Mouse (Mus musculus) heart, adult 2 months (tissue): Measurements from ENCODE around the gene Gm3285.

Experiments
- CTCF ChIP-seq: fragments of 200-600 bp; IDR thresholded peaks from 2 replicates; pipeline ENCODE4 v1.8.1; 2022; ENCODE audit warnings: antibody characterized with exemption, mild to moderate bottlenecking, moderate library complexity
- EP300 ChIP-seq: fragments of 200-500 bp; IDR thresholded peaks from 2 replicates; pipeline ENCODE4 v1.6.1; 2011; ENCODE audit warnings: low read depth, low read length, control low read depth; ENCODE audit not compliant: insufficient read depth
- POLR2A ChIP-seq: fragments of 200-500 bp; IDR thresholded peaks from 2 replicates; pipeline ENCODE4 v1.6.1; 2011; ENCODE audit warnings: mild to moderate bottlenecking, low read depth, low read length, control low read depth; ENCODE audit not compliant: insufficient read depth

GRCm38 (mm10) chr10:77880305-77880704 lies 18.5 kb downstream of the Gm3285 start:
- TF ChIP-seq CTCF (no peak), POLR2A (no peak), EP300 (no peak)
